Mouse (Mus musculus) stomach, embryonic 15.5 days (tissue): Measurements from ENCODE around the gene Pbp2. TPM values are rescaled to one million over a fixed set of nuclear protein-coding genes. Genes with fewer than 3 reads are reported as not detected.

Experiments
- ATAC-seq: fragments of 200-750 bp; cut with Nextera tagmentation; 2 replicates; pipeline ENCODE4 v1.8.0; 2017; ENCODE audit warnings: low read depth, moderate number of reproducible peaks, moderate TSS enrichment; ENCODE audit not compliant: insufficient read depth, low FRiP score
- H3K27ac ChIP-seq: fragments of 300-500 bp; sonication (generic); 2 replicates; pipeline ENCODE4 v1.5.1; 2015; ENCODE audit warnings: mild to moderate bottlenecking, inconsistent platforms
- H3K27me3 ChIP-seq: fragments of 300-500 bp; sonication (generic); replicated peaks from 2 replicates; pipeline ENCODE4 v1.6.1; 2015; ENCODE audit warnings: inconsistent platforms
- H3K36me3 ChIP-seq: fragments of 300-500 bp; sonication (generic); 2 replicates; pipeline ENCODE4 v1.6.1; 2015; ENCODE audit warnings: inconsistent platforms
- H3K4me1 ChIP-seq: fragments of 300-500 bp; sonication (generic); 2 replicates; pipeline ENCODE4 v1.6.1; 2015; ENCODE audit warnings: inconsistent platforms
- H3K4me2 ChIP-seq: fragments of 300-500 bp; sonication (generic); 2 replicates; pipeline ENCODE4 v1.6.1; 2015; ENCODE audit warnings: mild to moderate bottlenecking, inconsistent platforms
- H3K4me3 ChIP-seq: fragments of 300-500 bp; sonication (generic); replicated peaks from 2 replicates; pipeline ENCODE4 v1.5.1; 2015; ENCODE audit warnings: inconsistent platforms
- H3K9ac ChIP-seq: fragments of 300-500 bp; sonication (generic); 2 replicates; pipeline ENCODE4 v1.6.1; 2015; ENCODE audit warnings: inconsistent platforms
- H3K9me3 ChIP-seq: fragments of 300-500 bp; sonication (generic); 2 replicates; pipeline ENCODE4 v1.6.1; 2016; ENCODE audit warnings: inconsistent platforms
- WGBS: fragments of 180-500 bp; shearing (Covaris S2); methylation state at CpG from one replicate; pipeline ENCODE4 v1.1.7; 2015; 5-methylcytosine and 5-hydroxymethylcytosine counted together
- polyA plus RNA-seq: library from polyadenylated mRNA; unstranded; fragments of >200 nt; fragmentation: Nextera tagmentation; extraction: Ambion mirVana; gene quantifications from 2 replicates; pipeline ENCODE4 v1.2.1, GENCODE M21; 2015

The Pbp2 gene
- polyA plus RNA-seq, 1 experiment from 2014 or later = 4.0 TPM

GRCm38 (mm10) chr6:135271761-135272160, 38.4 kb downstream of the Pbp2 start:
- 73% methylated on average over 2 of the region's 2 CpGs for WGBS
- H3K4me2 ChIP-seq = no peak overlapping the region
- H3K9ac ChIP-seq = no peak overlapping the region
- no peaks in the 10 kb centered on the region for H3K36me3 ChIP-seq
- no peak overlapping the region for H3K4me3 ChIP-seq
- H3K27me3 ChIP-seq = no peaks in the 10 kb centered on the region
- ATAC-seq = no peak
- no peaks in the 10 kb centered on the region for H3K9me3 ChIP-seq
- no peaks in the 10 kb centered on the region for H3K4me1 ChIP-seq
- no peak overlapping the region for H3K27ac ChIP-seq

- Histone ChIP-seq H3K4me3 (no peak overlapping the region), H3K4me1 (no peaks in the 10 kb centered on the region), H3K27ac (no peak overlapping the region), H3K27me3 (no peaks in the 10 kb centered on the region), H3K9me3 (no peaks in the 10 kb centered on the region), H3K9ac (no peak overlapping the region), H3K36me3 (no peaks in the 10 kb centered on the region), H3K4me2 (no peak overlapping the region)
- WGBS = 56% methylated on average over 6 of the region's 6 CpGs
- 0 out of 2 replicates have a peak, but pooled peaks have one; percentile 18 for ATAC-seq
These were observed 40.6 kb downstream of the Pbp2 start for GRCm38 (mm10) chr6:135269626-135270025.

- Histone ChIP-seq H3K9ac (no peak overlapping the region), H3K36me3 (no peaks in the 10 kb centered on the region), H3K4me2 (no peak overlapping the region), H3K9me3 (no peaks in the 10 kb centered on the region), H3K27me3 (no peaks in the 10 kb centered on the region), H3K27ac (no peak overlapping the region), H3K4me1 (no peaks in the 10 kb centered on the region), H3K4me3 (no peak overlapping the region)
- no peak for ATAC-seq
These were observed 41.8 kb downstream of the Pbp2 start for GRCm38 (mm10) chr6:135268392-135268791.

- Histone ChIP-seq H3K4me3 (no peak overlapping the region), H3K9ac (no peak overlapping the region), H3K4me2 (no peak overlapping the region), H3K36me3 (no peaks in the 10 kb centered on the region), H3K4me1 (no peaks in the 10 kb centered on the region), H3K27me3 (no peaks in the 10 kb centered on the region), H3K27ac (no peak overlapping the region), H3K9me3 (no peaks in the 10 kb centered on the region)
- 58% methylated on average over 3 of the region's 3 CpGs for WGBS
- ATAC-seq = no peak
These were observed 43.0 kb downstream of the Pbp2 start for GRCm38 (mm10) chr6:135267221-135267620.

- no peak for ATAC-seq
- Histone ChIP-seq H3K36me3 (no peaks in the 10 kb centered on the region), H3K4me3 (no peak overlapping the region), H3K27me3 (no peaks in the 10 kb centered on the region), H3K9me3 (no peaks in the 10 kb centered on the region), H3K9ac (no peak overlapping the region), H3K4me1 (no peaks in the 10 kb centered on the region), H3K27ac (no peak overlapping the region), H3K4me2 (no peak overlapping the region)
- 86% methylated on average over 1 of the region's 1 CpGs for WGBS
These were observed 44.1 kb downstream of the Pbp2 start for GRCm38 (mm10) chr6:135266056-135266455.

- Histone ChIP-seq H3K27me3 (no peaks in the 10 kb centered on the region), H3K9me3 (no peaks in the 10 kb centered on the region), H3K4me3 (no peak overlapping the region), H3K27ac (no peak overlapping the region), H3K4me2 (no peak overlapping the region), H3K4me1 (no peaks in the 10 kb centered on the region), H3K9ac (no peak overlapping the region), H3K36me3 (no peaks in the 10 kb centered on the region)
- no peak for ATAC-seq
- WGBS = 88% methylated on average over 6 of the region's 6 CpGs
These were observed 46.1 kb downstream of the Pbp2 start for GRCm38 (mm10) chr6:135264136-135264535.

GRCm38 (mm10) chr6:135262565-135262964, 47.6 kb downstream of the Pbp2 start:
- Histone ChIP-seq H3K9me3 (no peaks in the 10 kb centered on the region), H3K4me2 (no peak overlapping the region), H3K4me1 (no peaks in the 10 kb centered on the region), H3K4me3 (no peak overlapping the region), H3K36me3 (no peaks in the 10 kb centered on the region), H3K9ac (no peak overlapping the region), H3K27ac (no peak overlapping the region), H3K27me3 (no peaks in the 10 kb centered on the region)
- 57% methylated on average over 2 of the region's 2 CpGs for WGBS
- no peak for ATAC-seq

GRCm38 (mm10) chr6:135261124-135261523, 49.1 kb downstream of the Pbp2 start:
- no peak for ATAC-seq
- no peaks in the 10 kb centered on the region for H3K27me3 ChIP-seq
- 85% methylated on average over 9 of the region's 9 CpGs for WGBS
- H3K36me3 ChIP-seq = no peaks in the 10 kb centered on the region
- no peak overlapping the region for H3K4me3 ChIP-seq
- no peaks in the 10 kb centered on the region for H3K9me3 ChIP-seq
- H3K4me2 ChIP-seq = no peak overlapping the region
- no peak overlapping the region for H3K27ac ChIP-seq
- H3K4me1 ChIP-seq = no peaks in the 10 kb centered on the region
- H3K9ac ChIP-seq = no peak overlapping the region

- Histone ChIP-seq H3K27me3 (no peaks in the 10 kb centered on the region), H3K36me3 (no peaks in the 10 kb centered on the region), H3K9ac (no peak overlapping the region), H3K27ac (no peak overlapping the region), H3K4me3 (no peak overlapping the region), H3K9me3 (no peaks in the 10 kb centered on the region), H3K4me1 (no peaks in the 10 kb centered on the region), H3K4me2 (no peak overlapping the region)
- no peak for ATAC-seq
- WGBS = 90% methylated on average over 6 of the region's 6 CpGs
These were observed 49.8 kb downstream of the Pbp2 start for GRCm38 (mm10) chr6:135260435-135260834.

Other genes with a start within 250 kb of the Pbp2 start
- 12.2 and 13.9 TPM in 2 replicates for gene Gprc5a, start 244.8 kb downstream of the Pbp2 start, polyA plus RNA-seq
- not detected in 2 replicates for gene Gprc5d, start 192.1 kb downstream of the Pbp2 start, polyA plus RNA-seq
- 29.7 and 34.3 TPM in 2 replicates for gene Fam234b, start 112.4 kb downstream of the Pbp2 start, polyA plus RNA-seq
- 27.6 and 32.2 TPM in 2 replicates for gene Hebp1, start 112.4 kb downstream of the Pbp2 start, polyA plus RNA-seq
- 0.17 and 0.72 TPM in 2 replicates for gene Gsg1, start 56.1 kb downstream of the Pbp2 start, polyA plus RNA-seq
- 77.5 and 112 TPM in 2 replicates for gene Emp1, start 52.1 kb upstream of the Pbp2 start, polyA plus RNA-seq